Mouse (Mus musculus) olfactory bulb, adult 2 months (tissue): ENCODE results near the gene Wnt7b.

Experiments
- CTCF ChIP-seq: fragments of 200-500 bp; IDR thresholded peaks from 2 replicates; pipeline ENCODE4 v1.5.1; 2012; ENCODE audit warnings: low read depth, mild to moderate bottlenecking, low read length, moderate library complexity; ENCODE audit not compliant: insufficient read depth
- POLR2A ChIP-seq: fragments of 200-500 bp; IDR thresholded peaks from 2 replicates; pipeline ENCODE4 v1.6.1; 2012; ENCODE audit warnings: mild to moderate bottlenecking, low read depth, low read length, moderate library complexity; ENCODE audit not compliant: insufficient read depth

DNA sequence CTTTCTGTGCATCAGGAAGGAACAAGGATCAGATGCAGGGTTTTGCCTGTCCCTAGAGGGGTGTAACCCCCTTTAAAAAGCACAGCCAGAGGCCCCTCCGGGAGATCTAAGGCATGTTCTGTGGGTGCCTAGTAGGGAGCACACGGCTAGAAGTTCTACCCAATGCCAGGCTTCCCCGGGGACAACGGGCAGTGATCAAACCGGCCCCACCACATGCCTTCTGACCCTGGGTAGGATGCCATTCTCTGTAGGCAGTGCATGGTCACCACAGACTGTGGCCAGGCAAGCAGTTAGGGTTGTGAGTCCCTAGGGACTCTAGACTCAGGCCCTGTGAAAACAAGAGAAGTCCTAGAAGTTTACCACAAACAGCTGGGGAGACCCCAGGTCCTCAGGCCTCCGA lies 47.6 kb downstream of the Wnt7b start:
- no peak for TF ChIP-seq CTCF
- no peak for TF ChIP-seq POLR2A
